Mouse (Mus musculus): ENCODE data around the gene Isx. TPM values are rescaled to one million over a fixed set of nuclear protein-coding genes. Genes with fewer than 3 reads are reported as not detected.

Gene Isx
- not detected for total RNA-seq (2022)

GRCm38 (mm10) chr8:74872940-74873339 is at the start of gene Isx:
Gene Isx, plus strand, starts transcription at chr8:74873173.
- no peak for DNase-seq (ENCODE audit: low spot score)

DNA sequence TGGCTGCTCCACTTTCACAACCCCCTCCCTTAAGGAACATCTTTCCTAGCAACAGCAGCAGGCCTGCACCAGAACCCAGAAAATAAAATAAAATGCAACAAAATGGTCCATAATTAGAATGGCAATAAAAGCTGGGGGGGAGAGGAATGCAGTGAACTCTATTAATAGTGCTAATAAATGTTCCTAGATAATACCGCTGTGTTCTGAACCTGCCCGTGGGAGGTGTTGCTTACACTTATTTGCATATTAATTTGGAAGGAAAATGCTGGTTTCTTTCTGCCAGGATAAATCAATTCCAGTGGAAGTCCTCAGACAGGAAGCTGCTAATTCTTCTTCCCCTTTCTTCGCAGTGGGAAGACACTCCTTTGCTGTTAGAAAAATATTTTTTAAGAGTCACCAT is 45.3 kb upstream of the Isx start:
- no peak for DNase-seq (ENCODE audit: low spot score)

DNA sequence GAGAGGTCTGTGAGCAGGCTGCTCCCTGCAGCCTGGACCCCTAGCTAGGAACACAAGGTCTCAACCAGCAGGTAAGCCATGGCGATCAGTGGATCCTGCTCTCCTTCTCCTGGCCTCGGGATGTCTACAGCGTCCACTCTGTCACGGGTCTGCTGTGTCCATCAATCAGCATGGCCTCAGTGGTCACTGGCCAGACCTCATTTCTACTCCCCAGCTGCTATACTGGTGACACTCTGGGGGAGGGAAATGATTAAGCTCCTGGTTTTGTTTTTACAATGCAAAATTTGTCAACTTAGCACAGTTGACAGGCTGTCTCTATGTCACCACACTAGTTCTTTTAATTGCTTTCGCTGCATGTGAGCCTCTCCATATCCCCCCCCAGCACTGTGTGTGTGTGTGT is 41.7 kb upstream of the Isx start:
- no peak for DNase-seq (ENCODE audit: low spot score)

DNA sequence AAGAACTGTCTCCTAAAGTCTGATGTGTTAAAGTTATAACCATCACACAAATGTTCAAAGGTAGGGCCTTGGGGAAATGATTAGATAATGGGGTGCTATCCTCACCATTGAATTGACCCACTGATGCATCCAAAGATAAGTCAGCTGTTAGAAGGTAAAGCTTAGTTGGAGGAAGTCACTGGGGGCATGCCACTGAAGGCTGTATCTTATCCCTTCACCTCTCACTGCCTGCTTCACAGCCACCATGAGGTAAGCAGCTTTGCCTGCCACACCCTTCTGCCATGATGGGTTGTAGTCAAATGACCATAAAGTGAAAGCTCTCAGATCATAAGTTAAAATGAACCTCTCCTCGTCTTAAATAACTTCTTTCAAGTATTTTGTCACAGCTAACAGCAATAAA is 38.7 kb upstream of the Isx start:
- no peak for DNase-seq (ENCODE audit: low spot score)

GRCm38 (mm10) chr8:74847376-74848048 is 25.5 kb upstream of the Isx start:
- DNase-seq (ENCODE audit: low spot score) = no peak

GRCm38 (mm10) chr8:74848707-74849106 is 24.3 kb upstream of the Isx start:
- DNase-seq (ENCODE audit: low spot score) = no peak

- DNase-seq (ENCODE audit: low spot score) = no peak
Observed at GRCm38 (mm10) chr8:74850971-74851370, 22.0 kb upstream of the Isx start.

DNA sequence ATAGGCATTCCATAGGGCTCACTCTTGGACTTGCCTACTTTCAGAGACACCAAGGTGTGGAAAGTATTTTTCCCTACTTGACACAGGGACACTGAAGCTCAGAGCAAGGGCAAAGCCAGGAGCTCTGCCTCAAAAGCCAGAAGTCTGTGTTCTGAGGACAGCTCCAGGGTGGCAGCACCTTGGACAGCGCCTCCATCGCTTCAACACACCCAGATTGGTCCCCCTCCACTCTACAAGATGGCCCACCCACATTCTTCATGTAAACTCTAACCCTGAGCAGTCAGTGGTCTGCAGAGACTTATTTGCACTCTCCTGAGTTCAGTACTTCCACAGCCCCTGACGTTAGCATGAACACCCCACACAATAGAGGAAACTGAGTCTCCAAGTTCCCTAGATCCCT is 21.1 kb upstream of the Isx start:
- no peak for DNase-seq (ENCODE audit: low spot score)

GRCm38 (mm10) chr8:74853488-74853887 is 19.5 kb upstream of the Isx start:
- no peak for DNase-seq (ENCODE audit: low spot score)

GRCm38 (mm10) chr8:74854786-74855185 is 18.2 kb upstream of the Isx start:
- DNase-seq (ENCODE audit: low spot score) = no peak

GRCm38 (mm10) chr8:74855341-74855740 is 17.6 kb upstream of the Isx start:
- DNase-seq (ENCODE audit: low spot score) = no peak

DNA sequence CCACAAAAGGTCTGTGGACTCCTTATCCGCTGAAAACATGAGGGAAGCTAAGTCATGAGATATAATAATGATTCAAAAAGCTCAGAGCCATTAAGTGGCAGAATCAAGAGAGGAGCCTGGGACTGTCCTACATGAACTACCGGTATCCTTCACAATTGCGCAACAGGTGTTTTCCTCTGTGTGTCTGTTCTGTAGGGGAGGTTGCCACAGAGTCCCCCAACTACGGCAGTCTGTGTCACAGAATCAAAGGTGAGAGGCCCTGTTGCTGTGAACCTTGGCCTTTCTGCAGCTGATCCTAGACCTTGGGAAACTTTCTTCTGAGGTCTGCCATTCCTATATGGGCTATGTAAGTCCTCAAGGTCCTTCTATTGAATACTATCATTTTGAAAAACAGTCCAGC is 13.7 kb upstream of the Isx start:
- no peak for DNase-seq (ENCODE audit: low spot score)

GRCm38 (mm10) chr8:74860449-74860848 is 12.5 kb upstream of the Isx start:
- no peak for DNase-seq (ENCODE audit: low spot score)

- no peak for DNase-seq (ENCODE audit: low spot score)
Observed at GRCm38 (mm10) chr8:74862598-74862997, 10.4 kb upstream of the Isx start.

- no peak for DNase-seq (ENCODE audit: low spot score)
Observed at GRCm38 (mm10) chr8:74870346-74870949, 2.5 kb upstream of the Isx start.

DNA sequence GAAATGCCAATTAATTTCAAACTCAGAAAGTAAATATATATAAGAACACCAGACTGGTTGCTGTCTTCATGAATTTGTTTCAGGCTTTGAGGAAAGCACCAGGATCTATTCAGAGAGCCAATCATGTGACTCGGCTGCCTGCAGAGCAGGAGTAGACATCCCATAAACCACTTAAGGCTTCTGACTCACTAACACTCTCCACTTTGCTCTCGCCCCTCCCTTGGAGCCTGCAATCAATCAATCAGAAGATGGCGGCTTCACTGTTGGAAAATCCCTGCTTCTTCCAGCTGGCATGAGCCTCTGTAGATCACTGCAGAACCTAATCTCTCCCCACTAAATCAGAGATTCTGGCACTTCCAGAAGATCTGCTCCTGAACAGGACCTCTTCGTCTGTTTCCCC is 1.3 kb upstream of the Isx start:
- DNase-seq (ENCODE audit: low spot score) = no peak

DNA sequence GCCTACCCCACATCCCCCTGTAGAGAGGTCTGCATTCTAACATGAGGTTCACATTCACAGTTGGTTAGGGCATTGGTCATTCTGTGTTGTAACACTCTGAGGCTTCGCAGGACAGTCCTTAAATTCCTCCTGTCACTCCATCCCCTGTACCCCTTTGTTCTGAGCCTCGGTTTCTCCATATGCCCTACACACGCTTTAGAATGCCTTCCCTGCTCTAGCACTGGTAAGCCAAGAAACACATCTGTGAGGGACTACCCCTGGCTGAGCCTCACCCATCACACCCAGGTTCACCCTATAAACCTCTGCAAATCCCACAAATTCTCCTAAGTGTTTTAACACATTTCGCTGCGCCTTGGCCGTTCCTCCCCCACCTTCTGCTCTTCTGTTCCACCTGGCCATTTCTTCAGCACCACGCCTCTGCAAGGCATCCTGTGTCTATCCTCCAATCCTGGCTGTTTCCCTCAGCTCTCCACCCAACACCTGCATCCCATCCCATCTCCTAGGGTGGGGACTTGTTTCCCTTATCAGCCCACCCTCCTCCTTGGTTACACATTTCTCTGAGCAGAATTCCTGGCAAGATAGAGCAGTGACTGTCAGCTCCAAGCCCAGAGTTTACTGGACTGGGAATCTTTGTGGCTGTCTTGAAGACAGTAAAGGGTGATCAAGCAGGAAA is 686 bp upstream of the Isx start:
- DNase-seq (ENCODE audit: low spot score) = no peak

GRCm38 (mm10) chr8:74874565-74874964 is 1.6 kb downstream of the Isx start:
- DNase-seq (ENCODE audit: low spot score) = no peak

GRCm38 (mm10) chr8:74878637-74879036 is 5.7 kb downstream of the Isx start:
- DNase-seq (ENCODE audit: low spot score) = no peak

- DNase-seq (ENCODE audit: low spot score) = no peak
Observed at GRCm38 (mm10) chr8:74888763-74889162, 15.8 kb downstream of the Isx start.

DNA sequence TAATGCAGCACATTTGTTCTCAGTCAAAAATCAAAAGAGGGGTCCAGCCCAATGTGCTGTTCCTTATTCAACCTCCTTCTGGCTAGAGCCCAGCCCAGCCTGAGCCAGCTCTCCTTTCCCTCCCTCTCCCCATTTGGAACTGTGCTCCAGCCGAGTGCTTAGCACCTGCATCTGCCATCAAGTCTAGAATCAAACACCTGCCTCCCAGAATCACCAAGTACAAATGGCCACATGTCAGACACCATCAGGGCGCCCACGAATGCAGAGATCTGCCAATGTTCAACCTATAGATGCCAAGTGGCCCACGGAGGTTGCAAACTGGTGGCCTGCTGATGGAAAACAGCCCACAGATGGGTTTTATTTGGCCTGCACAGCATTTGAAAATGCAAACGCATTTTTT is 18.1 kb downstream of the Isx start:
- DNase-seq (ENCODE audit: low spot score) = no peak

GRCm38 (mm10) chr8:74896302-74896701 is 23.3 kb downstream of the Isx start:
- no peak for DNase-seq (ENCODE audit: low spot score)

DNA sequence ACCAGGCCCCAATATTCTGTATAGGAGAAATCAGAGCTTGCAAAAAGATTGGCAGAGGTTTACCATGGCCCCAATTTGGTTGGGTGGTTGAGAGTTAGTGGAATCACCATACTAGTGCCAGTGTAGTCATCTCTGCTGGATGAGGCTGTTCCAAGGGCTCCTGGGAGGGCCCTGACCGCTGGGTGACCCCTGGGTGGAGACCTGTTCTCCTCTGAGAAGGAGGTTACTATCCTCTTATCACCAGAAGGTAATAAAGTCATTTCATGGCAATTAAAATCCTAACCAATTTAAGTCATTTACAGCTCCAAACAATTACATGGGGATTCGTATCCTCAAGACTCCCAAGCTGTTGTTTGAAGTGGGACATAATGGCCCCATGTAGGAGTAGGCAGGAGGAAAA is 24.3 kb downstream of the Isx start:
- no peak for DNase-seq (ENCODE audit: low spot score)

All from heart, adult 8-10 months (tissue).